Mouse (Mus musculus) mouse trophoblast stem cell (cell line): ENCODE results near the gene Asb3.

ENCODE experiments used
- in situ Hi-C, 2 experiments: fragments of 300-500 bp; cut with MseI, MboI; formaldehyde crosslinking; loops; 2 replicates in 1 of 2; 3 replicates in 1 of 2; pipeline ENCODE4 v1.15.1; 2025

Gene Asb3

DNA sequence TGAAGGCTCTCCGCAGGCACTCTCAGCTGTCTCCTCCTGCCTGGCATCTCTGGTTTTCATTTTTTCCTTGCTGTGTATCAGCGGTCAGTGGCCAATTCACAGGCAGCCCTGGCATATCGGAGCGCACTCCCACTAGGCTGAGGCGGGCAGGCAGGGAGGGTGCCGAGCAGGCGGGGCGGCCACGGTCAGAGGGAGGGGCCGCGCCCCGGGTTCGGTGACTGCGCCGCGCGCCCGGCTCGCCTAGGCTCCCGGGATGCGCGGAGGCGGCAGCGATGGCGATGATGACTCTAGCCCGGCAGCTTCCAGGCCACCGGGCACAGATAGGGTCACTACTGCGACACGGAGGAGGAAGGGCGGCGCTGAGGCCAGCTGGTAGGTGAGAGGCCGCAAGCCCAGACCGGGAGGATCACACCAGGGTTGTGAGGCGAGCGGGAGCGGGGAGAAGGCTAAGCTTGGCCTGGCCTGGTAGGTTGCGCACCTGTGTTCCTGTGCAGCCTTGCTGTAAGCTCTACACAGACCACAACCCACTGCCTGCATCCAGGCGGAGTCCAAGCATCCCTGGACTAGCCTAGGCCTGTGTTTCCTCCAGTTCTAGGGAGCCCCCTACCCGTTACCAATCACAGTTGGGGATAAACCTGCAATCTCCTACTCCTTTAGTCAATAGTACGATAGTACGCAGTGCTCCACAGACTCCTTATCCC is at the start of gene Asb3, which contains the start of gene Gpr75:
Gene Asb3 (plus strand): TSS at position 246 of the 701 bp plus-strand sequence.
Gene Gpr75 (plus strand): TSS at position 188 of the 701 bp plus-strand sequence.
- in situ Hi-C loops = no loop called here

DNA sequence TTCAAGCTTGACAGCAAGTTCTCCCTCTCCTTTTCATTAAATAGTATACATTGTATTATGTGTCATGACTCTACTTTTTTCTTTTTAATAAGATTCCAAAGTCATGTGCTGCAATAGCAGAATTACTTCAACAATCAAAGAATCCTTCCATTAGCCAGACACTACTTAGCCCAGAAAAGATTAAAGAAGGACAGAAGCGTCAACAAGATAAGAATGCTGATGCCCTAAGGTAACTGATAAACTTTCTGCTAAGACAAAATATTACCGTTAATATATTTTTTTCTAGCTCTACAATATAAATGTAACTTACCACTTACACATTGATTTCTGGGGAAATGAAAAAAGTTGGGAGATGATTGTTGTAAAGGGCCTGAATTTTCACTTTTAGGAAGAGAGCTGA is 46.4 kb upstream of the Asb3 start:
- in situ Hi-C loops = no loop called here

DNA sequence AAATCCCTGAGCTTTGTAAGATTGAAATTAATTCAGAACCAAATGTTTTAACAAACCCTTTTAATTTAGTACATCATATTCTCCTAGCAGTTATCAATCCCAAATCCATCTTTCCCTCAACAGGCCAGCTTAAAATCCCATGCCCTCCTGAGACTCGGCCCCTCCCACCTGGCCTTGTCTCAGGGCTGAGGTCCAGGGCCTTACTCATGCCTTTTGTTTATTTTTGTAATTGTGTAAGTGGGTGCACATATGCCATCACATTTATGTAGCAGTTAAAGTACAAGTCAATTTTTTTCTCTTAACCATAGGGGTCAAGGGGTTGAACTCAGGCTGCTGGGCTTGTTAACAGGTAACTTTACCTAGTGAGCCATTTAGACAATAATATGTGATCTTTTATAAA is 40.9 kb upstream of the Asb3 start:
- in situ Hi-C loops = no loop called here

DNA sequence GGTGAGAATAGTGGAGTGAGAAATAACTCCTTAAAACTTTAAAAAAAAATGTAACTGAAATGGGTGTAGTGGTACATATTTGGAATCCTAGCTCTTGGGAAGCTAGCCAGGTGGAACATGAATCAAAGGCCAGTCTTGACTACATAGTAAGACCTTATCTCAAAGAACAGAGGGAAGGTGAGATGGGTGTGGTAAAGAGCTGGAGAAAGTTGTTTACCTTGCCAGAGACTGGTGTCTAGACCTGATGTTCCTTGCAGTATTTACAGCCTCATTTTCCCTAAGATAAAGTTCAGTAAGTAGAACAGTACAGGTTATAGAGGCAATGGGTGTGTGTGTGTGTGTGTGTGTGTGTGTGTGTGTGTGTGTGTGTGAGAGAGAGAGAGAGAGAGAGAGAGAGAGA is 12.8 kb upstream of the Asb3 start:
- in situ Hi-C loops = no loop called here

DNA sequence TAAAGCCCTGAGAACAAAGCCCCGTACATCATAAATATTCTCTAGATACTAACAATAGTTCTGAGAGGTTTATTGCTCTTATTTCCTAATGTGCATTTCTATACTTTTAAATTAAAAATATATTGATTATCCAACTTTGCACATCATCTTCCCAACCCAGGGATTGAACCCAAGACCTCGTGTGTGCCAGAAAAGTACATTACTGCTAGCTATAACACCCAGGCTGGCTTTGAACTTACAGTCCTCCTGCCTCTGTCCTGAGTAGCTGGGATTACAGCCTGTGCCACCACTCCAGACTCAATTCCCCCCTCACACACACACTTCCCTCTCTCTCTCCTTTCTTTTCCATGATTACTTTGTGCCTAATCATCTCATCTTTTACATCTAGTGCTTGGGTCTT is 2.9 kb downstream of the Asb3 start:
- in situ Hi-C loops = no loop called here

DNA sequence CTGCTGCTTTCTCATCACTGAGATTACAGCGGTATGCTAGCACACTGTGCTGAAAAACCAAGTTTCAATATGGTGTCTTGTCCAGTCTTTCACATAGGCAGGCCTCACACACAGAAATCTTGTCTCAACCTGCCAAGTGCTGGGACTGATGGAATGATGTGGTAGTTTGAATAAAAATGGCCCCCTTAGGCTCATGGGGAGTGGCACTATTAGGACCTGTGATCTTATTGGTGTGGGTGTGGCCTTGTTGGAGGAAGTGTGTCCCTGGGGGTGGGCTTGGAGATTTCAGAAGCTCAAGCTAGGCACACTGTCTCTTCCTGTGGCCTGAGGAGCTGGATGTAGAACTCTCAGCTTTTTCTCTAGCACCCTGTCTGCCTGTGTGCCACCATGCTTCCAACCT is 11.0 kb downstream of the Asb3 start:
- in situ Hi-C loops = no loop called here

DNA sequence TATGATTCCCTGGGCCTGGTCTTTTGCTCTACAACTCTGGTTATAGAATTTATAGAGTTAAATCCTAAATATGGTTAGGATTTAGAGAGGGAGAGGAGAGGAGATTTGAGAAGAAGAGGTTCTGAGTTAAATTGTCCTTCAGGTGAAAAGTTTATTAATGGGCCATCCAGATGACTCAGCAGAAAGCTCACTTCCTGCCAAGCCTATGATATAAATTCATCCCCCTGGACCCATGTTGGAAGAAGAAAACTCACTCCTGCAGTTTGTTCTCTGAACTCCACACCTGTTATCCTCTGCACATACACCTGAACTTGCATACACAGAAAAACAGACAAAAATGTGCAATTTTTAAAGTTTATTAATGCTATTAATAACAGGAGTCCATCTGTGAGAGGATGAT is 14.1 kb downstream of the Asb3 start:
- in situ Hi-C loops = no loop called here

DNA sequence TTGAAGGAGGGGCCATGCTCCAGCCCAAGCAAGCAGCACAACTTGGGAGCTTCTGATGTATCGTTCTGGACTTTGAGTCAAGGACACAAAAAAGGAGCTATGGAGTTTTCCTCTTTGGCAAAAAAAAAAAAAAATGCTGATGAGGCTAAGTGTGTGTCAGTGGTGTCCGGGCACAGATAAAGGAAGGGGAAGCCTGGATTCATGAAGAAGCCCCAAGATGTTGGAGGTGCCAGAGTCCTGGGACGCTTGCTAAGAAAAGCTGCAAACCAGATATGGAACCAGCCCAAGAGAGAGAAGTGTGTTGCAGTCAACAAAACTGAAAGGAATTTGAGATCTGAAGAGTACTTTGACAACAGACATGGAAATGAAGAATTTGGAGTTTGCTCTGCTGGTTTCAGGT is 27.1 kb downstream of the Asb3 start:
- in situ Hi-C loops = no loop called here

DNA sequence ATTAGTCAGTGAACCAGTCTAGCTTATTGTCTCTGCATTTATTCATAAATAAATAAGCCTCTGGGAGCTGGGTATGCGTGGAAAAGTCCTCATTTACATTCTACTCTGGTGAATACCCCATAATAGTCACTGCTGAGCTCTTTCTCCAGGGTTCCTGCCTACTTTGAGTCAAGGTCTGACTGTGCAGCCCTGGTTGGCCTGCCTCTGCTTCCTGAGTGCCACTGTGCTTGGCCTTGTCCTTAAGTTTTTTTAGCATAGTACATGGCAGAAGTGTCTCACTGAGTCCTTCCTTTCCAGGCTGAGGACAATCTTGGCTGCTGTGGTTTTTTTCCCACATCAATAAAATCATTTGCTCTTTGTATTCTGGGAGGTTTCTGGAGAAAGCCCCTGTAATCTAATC is 35.4 kb downstream of the Asb3 start:
- in situ Hi-C loops = no loop called here

DNA sequence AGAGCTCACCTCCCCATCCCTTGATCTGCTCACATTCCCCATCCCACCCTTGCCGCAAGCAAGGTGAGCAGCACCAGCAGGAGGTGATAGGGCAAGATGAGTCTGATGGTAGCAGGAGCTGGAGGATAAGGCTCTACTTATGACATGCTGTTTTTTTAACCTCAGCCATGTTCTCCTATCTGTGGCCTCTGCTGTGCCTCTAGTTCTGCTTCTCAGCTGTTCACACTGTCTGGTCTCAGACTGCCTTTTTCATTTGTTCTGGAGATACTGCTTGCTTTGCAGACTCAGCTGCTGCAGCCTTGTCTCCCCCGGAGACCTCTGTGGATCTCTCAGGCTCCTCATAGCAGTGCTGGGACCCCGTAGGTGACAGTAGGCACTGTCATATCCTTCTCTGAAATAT is 38.1 kb downstream of the Asb3 start:
- in situ Hi-C loops = no loop called here

DNA sequence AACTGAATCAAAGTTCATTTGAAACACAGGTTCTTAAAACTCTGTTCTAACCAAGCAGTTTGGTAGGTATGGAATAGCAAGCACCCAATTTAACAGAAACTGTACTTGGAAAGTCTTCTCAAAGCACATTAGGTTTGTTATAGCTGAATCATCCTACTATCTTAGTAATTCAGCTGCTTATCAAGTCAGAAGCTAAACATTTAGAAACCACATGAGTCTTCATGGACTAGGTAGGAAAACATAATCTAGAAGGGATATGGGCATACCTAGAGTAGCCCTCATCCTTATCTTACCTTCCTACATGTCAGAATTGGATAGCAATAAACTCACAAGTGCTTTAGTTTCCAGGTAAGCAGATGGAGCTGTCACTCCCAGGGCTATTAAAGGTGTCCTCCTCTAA is 42.9 kb downstream of the Asb3 start:
- in situ Hi-C loops = no loop called here

DNA sequence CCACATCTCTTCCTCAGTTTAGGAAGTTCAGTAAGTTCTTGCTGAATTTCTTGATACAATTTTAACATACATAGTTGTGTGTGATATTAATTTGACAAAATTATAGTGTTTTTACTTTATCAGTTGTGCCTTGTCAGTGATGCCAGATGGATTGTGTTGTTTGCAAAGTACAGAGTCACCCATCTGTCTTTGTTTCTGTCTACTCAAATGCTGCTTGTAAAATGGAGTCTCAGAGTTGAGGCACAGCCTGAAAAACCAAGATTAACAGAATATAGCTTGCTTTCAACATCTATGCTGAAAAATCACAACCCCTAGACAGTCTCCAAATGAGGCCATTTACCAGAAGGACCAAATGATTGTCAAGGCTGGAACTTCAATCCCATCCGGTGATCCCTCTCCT is 43.3 kb downstream of the Asb3 start:
- in situ Hi-C loops = no loop called here

DNA sequence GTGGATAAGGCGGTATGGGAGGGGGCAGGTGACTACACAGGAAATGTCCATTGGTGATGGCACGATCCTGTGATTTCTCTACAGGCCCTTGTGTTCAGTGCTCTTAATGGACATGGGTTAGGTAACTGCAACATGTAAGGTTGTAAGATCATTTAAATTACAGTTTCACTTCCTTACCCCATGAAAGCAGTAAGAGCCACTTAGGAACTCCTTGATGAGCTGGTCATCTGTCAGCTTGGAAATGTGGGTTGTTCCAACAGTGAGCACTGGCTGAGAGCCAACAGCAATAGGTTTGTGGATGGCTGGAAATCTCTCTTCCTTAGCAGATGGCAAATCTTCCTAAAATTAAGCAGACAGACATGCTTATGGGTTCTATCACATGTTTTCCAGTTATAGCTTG is 58.3 kb downstream of the Asb3 start:
- in situ Hi-C loops = no loop called here

DNA sequence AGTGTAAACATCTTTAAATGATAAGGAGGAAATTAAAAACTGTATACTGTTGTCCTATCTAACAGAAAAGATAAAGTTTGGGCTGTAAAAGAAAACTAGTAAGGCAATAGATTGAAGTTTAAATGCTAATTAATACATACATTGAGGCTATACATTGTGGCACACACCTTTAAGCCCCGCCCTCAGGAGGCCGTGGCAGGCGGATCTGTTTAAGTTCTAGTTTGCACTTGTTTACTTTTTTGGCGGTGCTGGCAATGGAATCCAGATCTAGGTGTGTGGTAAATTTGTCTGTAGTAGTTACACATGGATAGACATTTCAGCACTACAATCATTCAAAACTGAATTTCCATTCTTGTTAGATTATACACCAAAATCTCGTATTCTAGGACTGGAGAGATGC is 67.6 kb downstream of the Asb3 start:
- in situ Hi-C loops = no loop called here

DNA sequence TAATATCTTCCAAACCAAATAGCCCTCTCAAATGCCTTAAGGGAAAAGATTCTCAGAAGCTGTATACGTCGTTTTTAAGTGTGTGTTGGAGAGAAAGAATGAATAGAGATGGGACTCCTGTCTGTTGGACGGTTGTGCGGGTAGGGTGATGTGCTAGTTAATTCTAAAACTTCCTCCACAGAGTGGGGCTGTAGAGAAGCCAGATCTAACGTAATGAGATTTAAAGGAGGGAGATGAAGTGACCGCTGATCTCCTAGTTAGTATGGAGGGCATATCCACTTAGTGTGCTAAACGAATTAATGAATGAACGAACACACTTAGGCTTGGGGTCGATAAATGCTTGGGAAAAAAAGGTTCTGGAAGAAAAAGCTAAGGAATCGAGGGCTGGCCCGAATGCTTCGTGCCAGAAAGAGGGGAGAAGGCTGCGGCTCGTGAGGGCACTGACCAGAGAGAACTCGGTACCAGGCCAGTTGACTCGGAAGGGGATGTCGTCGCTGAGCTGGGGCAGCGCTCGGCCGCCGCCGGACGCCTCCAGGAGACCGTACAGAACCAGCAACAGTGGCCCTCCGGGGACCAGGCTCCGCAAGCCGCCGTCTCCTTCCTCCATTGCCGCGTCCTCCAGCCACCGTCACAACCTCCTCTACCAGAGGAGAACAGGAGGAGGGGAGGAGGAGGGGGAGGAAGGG is 68.4 kb downstream of the Asb3 start:
- in situ Hi-C loops = no loop called here

DNA sequence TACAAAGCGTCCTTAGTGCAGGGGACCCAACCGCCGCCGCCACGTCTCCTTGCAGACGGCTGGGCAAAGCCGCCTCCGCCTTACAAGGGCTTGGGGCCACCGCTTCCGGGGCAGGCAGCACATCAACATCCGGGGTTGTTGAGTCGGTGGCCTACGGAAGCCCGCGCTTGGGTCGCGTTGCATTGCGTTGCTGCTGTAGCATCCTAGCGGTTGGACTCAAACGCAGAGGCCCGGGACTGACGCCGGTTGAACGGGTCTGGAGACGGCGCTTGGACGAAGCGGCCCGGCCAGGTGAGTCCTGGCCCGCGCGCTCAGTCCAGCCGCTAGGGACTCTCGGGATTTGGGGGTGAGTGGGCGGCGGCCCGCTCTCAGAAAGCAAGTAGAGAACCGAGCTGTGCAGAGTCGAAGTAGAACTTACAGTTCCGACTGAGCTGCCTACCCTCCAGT is 69.1 kb downstream of the Asb3 start, which contains the start of gene Erlec1:
Gene Erlec1 (minus strand): TSS at position 57 of the 447 bp plus-strand sequence.
- in situ Hi-C loops = no loop called here

DNA sequence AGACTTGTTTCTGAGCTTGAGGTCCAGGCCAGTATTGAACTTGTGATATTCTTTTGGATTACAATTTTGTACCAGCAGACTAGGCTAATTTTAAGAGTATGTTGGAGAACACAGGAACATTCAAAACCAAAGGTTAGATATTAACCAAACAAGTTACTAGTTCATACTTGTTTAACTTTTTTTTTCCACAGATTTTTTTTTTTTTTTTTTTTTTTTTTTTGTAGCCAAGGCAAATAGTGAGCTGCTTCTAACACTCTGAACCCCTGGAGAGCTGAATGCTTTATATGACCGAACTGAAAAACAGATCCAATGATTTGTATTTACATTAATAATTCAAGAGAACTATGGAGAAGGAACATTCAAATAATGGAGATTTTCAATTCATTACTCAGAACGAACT is 100.0 kb downstream of the Asb3 start:
- in situ Hi-C loops = no loop called here

DNA sequence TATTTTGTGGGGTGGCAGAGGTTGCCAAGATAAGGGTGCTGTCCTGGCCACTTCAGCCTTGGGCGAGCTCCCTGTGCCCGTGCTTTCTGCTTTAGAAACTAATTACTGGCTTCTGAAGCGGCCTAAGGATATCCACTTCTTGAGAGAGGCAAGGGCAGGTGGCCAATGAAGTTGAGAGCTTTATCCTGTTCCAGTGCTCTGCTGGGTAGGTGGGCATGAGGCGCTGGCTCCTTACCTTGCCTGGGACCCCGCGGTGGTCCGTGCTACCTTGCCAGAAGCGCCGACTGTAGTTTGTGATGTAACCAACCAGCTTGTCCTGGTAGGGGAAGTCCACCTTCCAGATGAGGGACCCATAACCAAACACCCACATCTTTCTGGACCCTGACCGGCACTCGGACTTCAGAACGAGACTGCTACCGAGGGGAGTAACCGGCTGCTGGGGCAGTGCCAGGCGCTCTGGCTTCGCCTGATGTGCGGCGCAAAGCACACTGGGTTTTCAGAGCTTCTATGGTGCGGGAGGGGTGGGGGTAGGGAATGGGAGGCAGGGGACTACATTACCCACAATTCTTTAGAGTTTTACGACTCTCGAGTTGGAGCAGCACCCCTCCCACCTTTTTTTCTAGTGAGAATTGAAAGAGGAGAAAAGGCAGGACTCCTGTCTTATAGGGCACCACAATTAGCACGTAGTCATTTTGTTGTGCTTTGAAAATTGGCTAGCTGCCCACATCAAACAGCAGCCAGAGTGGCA is 100.8 kb downstream of the Asb3 start, which contains the start of gene Chac2:
Gene Chac2 (minus strand): TSS at position 474 of the 748 bp plus-strand sequence.
- in situ Hi-C loops = no loop called here

DNA sequence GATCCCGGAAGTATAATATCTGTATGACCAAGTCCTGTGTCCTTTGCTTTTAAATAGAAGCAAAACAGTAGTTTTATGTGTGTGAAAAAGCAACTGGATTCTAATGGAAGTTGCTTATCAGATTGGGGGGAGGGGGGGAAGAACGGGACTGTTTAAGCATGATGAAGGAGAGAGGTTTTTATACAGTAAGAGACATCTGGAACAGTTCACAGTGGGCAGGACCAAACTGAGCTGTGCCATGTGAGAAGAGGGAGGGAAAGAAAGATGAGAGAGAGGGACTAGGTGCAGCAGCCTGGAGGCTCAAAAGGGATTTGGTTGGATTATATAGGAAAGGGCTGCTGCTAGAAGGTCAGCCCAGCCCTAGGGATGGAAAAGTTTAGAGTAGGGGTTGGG is 101.4 kb downstream of the Asb3 start:
- in situ Hi-C loops = no loop called here

DNA sequence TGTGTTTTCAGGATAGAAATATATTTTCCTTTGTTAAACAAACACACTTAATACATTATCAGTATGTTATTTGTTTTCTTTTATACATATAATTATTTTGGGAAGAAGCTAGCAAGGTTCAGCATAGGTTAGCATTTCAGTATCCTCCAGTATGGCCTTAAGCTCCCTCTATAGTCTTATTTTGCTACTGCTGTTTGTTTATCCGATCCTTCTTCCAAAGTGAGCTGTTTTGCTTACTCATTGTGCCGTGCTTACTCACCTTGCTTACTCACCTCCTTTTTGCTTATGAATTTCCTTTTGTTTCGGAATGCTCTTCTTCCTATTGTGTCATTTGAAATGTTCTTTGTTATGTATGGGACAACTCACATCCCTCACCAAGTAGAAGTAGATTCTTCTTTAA is 111.5 kb downstream of the Asb3 start:
- in situ Hi-C loops = no loop called here

DNA sequence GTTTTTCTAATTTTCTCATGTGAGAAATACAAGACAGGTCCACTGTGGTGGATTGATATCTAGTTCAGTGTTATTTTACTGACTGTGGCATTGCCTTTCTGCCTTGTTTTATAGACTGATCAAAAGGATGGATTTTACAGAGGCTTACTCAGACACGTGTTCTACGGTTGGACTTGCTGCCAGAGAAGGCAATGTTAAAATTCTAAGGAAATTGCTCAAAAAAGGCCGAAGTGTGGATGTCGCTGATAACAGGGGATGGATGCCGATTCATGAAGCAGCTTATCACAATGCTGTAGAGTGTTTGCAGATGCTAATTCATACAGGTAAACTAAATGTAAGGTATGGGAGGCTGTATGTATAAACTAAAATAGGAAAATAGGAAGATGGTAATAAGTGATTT is 113.0 kb downstream of the Asb3 start:
- in situ Hi-C loops = no loop called here

DNA sequence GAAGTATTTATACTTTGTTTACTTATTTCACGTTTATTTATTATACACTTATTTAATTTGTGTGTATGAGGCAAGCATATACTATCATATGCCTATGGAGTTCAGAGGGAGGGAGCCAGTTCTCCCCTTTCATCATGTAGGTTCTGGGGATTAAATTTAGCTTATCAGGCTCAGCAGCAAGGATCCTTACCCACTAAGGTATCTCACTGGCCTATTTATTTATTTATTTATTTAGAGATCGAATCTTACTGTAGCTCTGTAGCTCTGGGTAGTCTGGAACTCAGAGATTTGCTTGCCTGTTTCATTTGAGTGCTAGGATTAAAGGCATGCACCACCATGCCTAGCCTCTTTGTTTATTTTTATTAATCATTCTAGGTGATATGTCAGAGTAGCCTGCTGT is 113.5 kb downstream of the Asb3 start:
- in situ Hi-C loops = no loop called here

DNA sequence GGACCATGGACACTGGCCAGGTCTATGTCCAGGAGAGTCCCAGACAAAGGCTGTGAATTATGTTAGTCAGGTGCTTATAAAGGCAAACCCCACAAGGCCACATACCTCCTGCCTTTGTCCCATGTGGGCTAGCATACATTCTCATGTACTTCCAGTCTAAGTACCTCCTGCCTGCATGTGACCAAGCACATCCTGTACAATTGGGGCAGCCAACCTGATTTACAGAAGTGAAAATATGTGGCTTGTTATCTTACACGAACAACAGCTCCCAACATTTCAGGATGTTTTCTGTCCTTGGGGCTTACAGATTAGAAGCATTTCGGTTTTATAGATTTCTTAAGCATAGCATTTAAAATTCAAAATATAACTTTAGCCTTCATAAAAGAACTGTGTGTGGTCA is 114.8 kb downstream of the Asb3 start:
- in situ Hi-C loops = no loop called here
